Mouse (Mus musculus) liver, embryonic 16.5 days (tissue): Measurements from ENCODE around the gene Cdh15. TPM values are rescaled to one million over a fixed set of nuclear protein-coding genes. Genes with fewer than 3 reads are reported as not detected.

ENCODE experiments used
- ATAC-seq: fragments of 200-750 bp; cut with Nextera tagmentation; 2 replicates; pipeline ENCODE4 v1.8.0; 2017; ENCODE audit warnings: low read depth, mild to moderate bottlenecking, moderate number of reproducible peaks, moderate library complexity
- H3K27ac ChIP-seq: fragments of 300-500 bp; sonication (generic); 2 replicates; pipeline ENCODE4 v1.5.1; 2014; ENCODE audit warnings: mild to moderate bottlenecking, low read length
- H3K27me3 ChIP-seq: fragments of 300-500 bp; sonication (generic); 2 replicates; pipeline ENCODE4 v1.6.1; 2014; ENCODE audit warnings: low read depth, low read length, mixed read lengths; ENCODE audit not compliant: control insufficient read depth, insufficient read depth
- H3K36me3 ChIP-seq: fragments of 300-500 bp; sonication (generic); 2 replicates; pipeline ENCODE4 v1.6.1; 2014; ENCODE audit warnings: mild to moderate bottlenecking; ENCODE audit not compliant: control insufficient read depth, insufficient read depth
- H3K4me1 ChIP-seq: fragments of 300-500 bp; sonication (generic); 2 replicates; pipeline ENCODE4 v1.6.1; 2014; ENCODE audit warnings: low read depth, low read length, mixed read lengths; ENCODE audit not compliant: control insufficient read depth
- H3K4me2 ChIP-seq: fragments of 300-500 bp; sonication (generic); 2 replicates; pipeline ENCODE4 v1.6.1; 2014; ENCODE audit warnings: low read depth, low read length, mixed read lengths
- H3K4me3 ChIP-seq: fragments of 300-500 bp; sonication (generic); 2 replicates; pipeline ENCODE4 v1.5.1; 2014; ENCODE audit warnings: low read depth, mild to moderate bottlenecking, low read length
- H3K9ac ChIP-seq: fragments of 300-500 bp; sonication (generic); 2 replicates; pipeline ENCODE4 v1.6.1; 2014; ENCODE audit warnings: low read depth, low read length
- H3K9me3 ChIP-seq: fragments of 300-500 bp; sonication (generic); replicated peaks from 2 replicates; pipeline ENCODE4 v1.6.1; 2016; ENCODE audit warnings: low read length; ENCODE audit not compliant: control insufficient read depth
- WGBS: fragments of 180-500 bp; shearing (Covaris S2); extraction: QIAGEN DNeasy Blood & Tissue Kit; methylation state at CpG from one replicate; pipeline ENCODE4 v1.1.7; 2014; ENCODE audit not compliant: insufficient replicate concordance; 5-methylcytosine and 5-hydroxymethylcytosine counted together
- polyA plus RNA-seq: library from polyadenylated mRNA; unstranded; fragments of >200 nt; fragmentation: Nextera tagmentation; extraction: Ambion mirVana; gene quantifications from 2 replicates; pipeline ENCODE4 v1.2.1, GENCODE M21; 2015

Gene Cdh15
- polyA plus RNA-seq, 1 experiment from 2014 or later: 0.38 TPM

- Histone ChIP-seq H3K27me3 (peaks cover 13% of the 10 kb centered on the region), H3K4me1 (peaks cover 2% of the 10 kb centered on the region), H3K27ac (no peak overlapping the region), H3K4me3 (no peak overlapping the region), H3K36me3 (no peaks in the 10 kb centered on the region), H3K9me3 (no peaks in the 10 kb centered on the region), H3K4me2 (no peak overlapping the region), H3K9ac (no peak overlapping the region)
- no peak for ATAC-seq
- WGBS: 46% methylated on average over 8 of the region's 8 CpGs
Observed at GRCm38 (mm10) chr8:122866231-122866630, 18.5 kb downstream of the Cdh15 start.

GRCm38 (mm10) chr8:122867982-122868381 lies 20.2 kb downstream of the Cdh15 start:
- peaks cover 5% of the 10 kb centered on the region for H3K4me1 ChIP-seq
- no peak overlapping the region for H3K9ac ChIP-seq
- no peak overlapping the region for H3K27ac ChIP-seq
- no peaks in the 10 kb centered on the region for H3K36me3 ChIP-seq
- peaks cover 13% of the 10 kb centered on the region for H3K27me3 ChIP-seq
- no peak overlapping the region for H3K4me2 ChIP-seq
- no peaks in the 10 kb centered on the region for H3K9me3 ChIP-seq
- ATAC-seq: no peak
- WGBS: 79% methylated on average over 6 of the region's 6 CpGs
- no peak overlapping the region for H3K4me3 ChIP-seq

DNA sequence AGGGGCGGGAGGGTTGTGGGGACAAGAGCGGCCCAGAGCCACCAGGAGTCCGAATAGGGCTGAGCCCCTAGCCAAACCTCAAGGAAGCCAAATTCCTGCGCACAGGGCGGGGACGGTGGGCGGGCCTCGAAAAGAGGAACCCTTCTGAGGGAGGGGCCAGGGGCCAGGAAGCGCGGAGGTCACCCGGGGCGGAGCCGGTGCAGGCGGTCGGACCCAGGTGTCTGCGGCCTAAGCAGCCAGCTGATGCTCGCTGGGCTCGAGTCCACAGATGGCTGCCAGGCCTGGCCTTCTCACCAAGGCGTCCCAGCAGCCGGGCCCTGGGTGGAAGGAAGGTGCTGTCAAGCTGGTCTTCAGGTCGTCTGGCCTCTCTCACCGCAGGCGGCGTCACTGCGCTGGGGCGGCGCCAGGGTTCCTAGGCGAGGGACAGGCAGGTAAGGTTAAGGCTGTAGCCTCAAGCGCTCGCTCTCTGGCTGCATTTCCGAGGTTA lies 22.7 kb downstream of the Cdh15 start:
- peak; percentile 42; the same call in 1 of the 2 replicates for ATAC-seq

DNA sequence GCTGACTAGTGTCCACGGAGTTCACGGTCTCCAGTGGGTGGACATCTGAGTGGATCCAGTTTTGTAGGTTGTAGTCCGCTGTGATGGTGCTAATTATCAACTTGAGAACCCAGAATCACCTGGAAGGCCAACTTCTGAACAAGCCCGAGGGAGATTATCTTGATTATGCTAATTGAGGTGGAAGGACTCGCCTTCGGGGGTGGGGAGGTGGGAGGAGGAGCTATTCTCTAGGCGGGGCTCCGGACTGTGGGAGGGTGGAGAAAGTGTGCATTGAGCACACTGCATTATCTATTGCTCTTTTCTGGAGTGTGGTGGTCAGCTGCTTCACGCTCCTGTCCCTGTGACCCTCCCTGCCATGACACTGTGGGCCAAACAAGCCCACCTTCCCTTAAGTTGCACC lies 23.9 kb downstream of the Cdh15 start:
- peak; percentile 50; the same call in 1 of the 2 replicates for ATAC-seq
- H3K9ac ChIP-seq: no peak overlapping the region
- peaks cover 5% of the 10 kb centered on the region for H3K4me1 ChIP-seq
- no peaks in the 10 kb centered on the region for H3K27me3 ChIP-seq
- H3K27ac ChIP-seq: no peak overlapping the region
- no peak overlapping the region for H3K4me2 ChIP-seq
- H3K4me3 ChIP-seq: no peak overlapping the region
- no peaks in the 10 kb centered on the region for H3K36me3 ChIP-seq
- WGBS: 46% methylated on average over 9 of the region's 9 CpGs
- no peaks in the 10 kb centered on the region for H3K9me3 ChIP-seq

More for the DNA sequence above, 22.7 kb downstream of the Cdh15 start:
- 15% methylated on average over 31 of the region's 31 CpGs for WGBS
- Histone ChIP-seq H3K4me1 (peaks cover 5% of the 10 kb centered on the region), H3K27me3 (no peaks in the 10 kb centered on the region), H3K36me3 (no peaks in the 10 kb centered on the region), H3K9ac (0 out of 2 replicates have a peak overlapping the region, but pooled peaks have one; percentile 14), H3K4me2 (peak overlapping the region; percentile 55), H3K27ac (no peak overlapping the region), H3K9me3 (no peaks in the 10 kb centered on the region), H3K4me3 (peak overlapping the region; percentile 41)

DNA sequence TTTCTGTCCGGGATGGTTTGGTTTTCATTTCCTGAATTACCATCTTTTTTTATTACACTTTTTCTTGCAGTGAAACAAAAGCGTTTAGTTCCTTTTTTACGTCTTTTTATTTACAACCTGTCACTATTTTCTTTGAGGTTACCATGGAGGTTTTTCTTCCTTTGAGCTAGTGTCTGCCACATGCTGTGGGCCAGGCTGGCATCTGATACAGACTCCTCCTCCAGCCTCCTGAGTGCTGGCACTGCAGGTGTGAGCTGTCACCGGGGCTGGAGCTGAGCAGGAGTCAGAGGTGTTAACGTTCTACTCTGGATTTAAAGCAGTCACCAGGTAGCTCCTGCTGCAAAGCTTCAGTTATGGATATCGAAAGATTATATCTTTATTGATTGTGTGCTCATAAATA lies 25.4 kb downstream of the Cdh15 start:
- no peak overlapping the region for H3K4me3 ChIP-seq
- no peak overlapping the region for H3K9ac ChIP-seq
- 30% methylated on average over 6 of the region's 6 CpGs for WGBS
- H3K27ac ChIP-seq: no peak overlapping the region
- H3K4me1 ChIP-seq: peaks cover 5% of the 10 kb centered on the region
- no peaks in the 10 kb centered on the region for H3K27me3 ChIP-seq
- no peaks in the 10 kb centered on the region for H3K36me3 ChIP-seq
- H3K4me2 ChIP-seq: no peak overlapping the region
- no peaks in the 10 kb centered on the region for H3K9me3 ChIP-seq
- no peak for ATAC-seq

- Histone ChIP-seq H3K4me2 (no peak overlapping the region), H3K27ac (no peak overlapping the region), H3K27me3 (no peaks in the 10 kb centered on the region), H3K9me3 (no peaks in the 10 kb centered on the region), H3K36me3 (no peaks in the 10 kb centered on the region), H3K4me3 (no peak overlapping the region), H3K9ac (no peak overlapping the region), H3K4me1 (peaks cover 3% of the 10 kb centered on the region; the same call in 1 of the 2 replicates)
- WGBS: 72% methylated on average over 5 of the region's 5 CpGs
- no peak for ATAC-seq
Observed at GRCm38 (mm10) chr8:122875186-122875585, 27.4 kb downstream of the Cdh15 start.

DNA sequence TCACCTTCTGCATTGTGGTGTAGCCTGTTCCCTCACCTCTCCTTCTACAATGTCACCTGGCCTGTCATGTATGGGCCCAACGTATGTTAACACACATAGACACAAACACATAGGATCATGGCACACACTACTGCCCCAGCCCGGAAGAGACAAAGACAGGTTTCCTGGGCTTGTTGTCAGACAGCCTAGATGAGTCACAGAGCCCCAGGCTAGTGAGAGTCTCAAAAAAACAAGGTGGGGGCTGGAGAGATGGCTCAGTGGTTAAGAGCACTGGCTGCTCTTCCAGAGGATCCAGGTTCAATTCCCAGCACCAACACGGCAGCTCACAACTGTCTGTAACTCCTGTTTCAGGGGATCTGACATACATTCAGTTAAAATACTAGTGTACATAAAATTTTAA lies 30.5 kb downstream of the Cdh15 start:
- H3K9ac ChIP-seq: no peak overlapping the region
- H3K4me3 ChIP-seq: no peak overlapping the region
- ATAC-seq: no peak
- no peaks in the 10 kb centered on the region for H3K4me1 ChIP-seq
- H3K27ac ChIP-seq: no peak overlapping the region
- 67% methylated on average over 3 of the region's 3 CpGs for WGBS
- H3K9me3 ChIP-seq: no peaks in the 10 kb centered on the region
- no peak overlapping the region for H3K4me2 ChIP-seq
- no peaks in the 10 kb centered on the region for H3K27me3 ChIP-seq
- H3K36me3 ChIP-seq: peaks cover 7% of the 10 kb centered on the region

GRCm38 (mm10) chr8:122880302-122880701 lies 32.5 kb downstream of the Cdh15 start:
- H3K9me3 ChIP-seq: no peaks in the 10 kb centered on the region
- H3K36me3 ChIP-seq: peaks cover 23% of the 10 kb centered on the region
- H3K27ac ChIP-seq: no peak overlapping the region
- H3K4me2 ChIP-seq: no peak overlapping the region
- no peak overlapping the region for H3K9ac ChIP-seq
- WGBS: 49% methylated on average over 3 of the region's 3 CpGs
- no peak overlapping the region for H3K4me3 ChIP-seq
- H3K27me3 ChIP-seq: no peaks in the 10 kb centered on the region
- H3K4me1 ChIP-seq: no peaks in the 10 kb centered on the region
- ATAC-seq: no peak

DNA sequence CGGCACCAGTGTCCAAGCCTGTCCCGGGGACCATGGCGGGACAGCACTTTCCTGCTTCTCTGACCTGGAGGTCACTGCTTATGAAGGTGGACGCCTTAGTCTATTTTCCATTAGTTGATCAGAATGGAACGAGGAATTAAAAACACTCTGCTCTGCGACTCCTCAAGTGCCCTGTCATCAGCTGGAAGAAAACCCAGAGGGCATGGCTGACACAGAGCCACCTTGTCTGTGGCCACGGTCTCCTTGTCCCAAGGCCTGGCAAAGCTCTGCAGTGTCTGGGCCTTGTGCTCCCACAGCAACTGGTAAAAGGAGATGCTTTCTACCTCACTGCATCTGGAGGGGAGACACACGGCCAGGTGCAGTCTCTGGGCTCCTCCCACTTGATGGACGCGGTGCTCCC lies 35.9 kb downstream of the Cdh15 start:
- Histone ChIP-seq H3K36me3 (peaks cover 49% of the 10 kb centered on the region), H3K4me3 (no peak overlapping the region), H3K9ac (no peak overlapping the region), H3K27me3 (no peaks in the 10 kb centered on the region), H3K27ac (no peak overlapping the region), H3K4me1 (no peaks in the 10 kb centered on the region), H3K4me2 (no peak overlapping the region), H3K9me3 (no peaks in the 10 kb centered on the region)
- no peak for ATAC-seq
- WGBS: 85% methylated on average over 10 of the region's 10 CpGs
